Mouse (Mus musculus): ENCODE data around the gene Aif1. TPM values are rescaled to one million over a fixed set of nuclear protein-coding genes. Genes with fewer than 3 reads are reported as not detected.

Gene Aif1
- polyA plus RNA-seq, 1 experiment from 2014 or later = 14.8 TPM

DNA sequence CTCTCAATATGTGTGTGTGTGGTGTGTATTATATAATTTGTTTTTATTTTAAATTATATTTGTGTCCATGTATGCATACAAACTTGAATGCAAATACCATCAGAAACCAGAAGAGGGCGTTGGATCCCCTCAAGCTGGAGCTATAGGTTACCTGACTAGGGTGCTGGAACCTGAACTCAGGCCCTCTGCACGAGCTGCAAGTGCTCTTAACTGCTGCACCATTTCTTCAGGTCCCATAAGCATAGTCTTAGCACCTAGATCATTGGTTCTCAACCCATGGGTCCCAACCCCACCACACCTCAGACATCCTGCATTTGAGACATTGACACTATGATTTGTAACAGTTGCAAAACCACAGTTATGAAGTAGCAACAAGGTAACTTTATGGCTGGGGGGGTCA is 15.9 kb upstream of the Aif1 start:
- Histone ChIP-seq H3K4me1 (replicated peaks; ENCODE audit: insufficient read depth, low read length) (peaks cover 3% of the 10 kb centered on the region; the same call in 1 of the 2 replicates), H3K27me3 (ENCODE audit: insufficient read depth, low read length) (peaks cover 7% of the 10 kb centered on the region; the same call in 1 of the 2 replicates), H3K36me3 (ENCODE audit: insufficient read depth, low read length) (no peaks in the 10 kb centered on the region), H3K27ac (no peak overlapping the region), H3K9me3 (replicated peaks; ENCODE audit: low read length) (no peaks in the 10 kb centered on the region), H3K4me3 (replicated peaks; ENCODE audit: low read depth, low read length) (no peak overlapping the region), H3K4me2 (ENCODE audit: low read length) (no peak overlapping the region), H3K9ac (ENCODE audit: low read depth, low read length) (no peak overlapping the region)
- ATAC-seq (replicated peaks; ENCODE audit: low FRiP score, low read depth) (no peak), DNase-seq (ENCODE audit: low spot score) (no peak)
- TF ChIP-seq CTCF (IDR thresholded peaks at IDR 0.05; ENCODE audit: low read depth) = 0 out of 2 replicates have a peak, but pooled peaks have one; percentile 10
- 64% methylated on average over 2 of the region's 2 CpGs for WGBS

- no peak overlapping the region for H3K4me3 ChIP-seq (replicated peaks; ENCODE audit: low read depth, low read length)
- H3K4me1 ChIP-seq (replicated peaks; ENCODE audit: insufficient read depth, low read length) = no peaks in the 10 kb centered on the region; the same call in 1 of the 2 replicates
- H3K36me3 ChIP-seq (ENCODE audit: insufficient read depth, low read length) = no peaks in the 10 kb centered on the region
- DNase-seq (ENCODE audit: low spot score) (no peak), ATAC-seq (replicated peaks; ENCODE audit: low FRiP score, low read depth) (no peak)
- no peaks in the 10 kb centered on the region for H3K9me3 ChIP-seq (replicated peaks; ENCODE audit: low read length)
- no peak for TF ChIP-seq CTCF (IDR thresholded peaks at IDR 0.05; ENCODE audit: low read depth)
- no peak overlapping the region for H3K27ac ChIP-seq
- 77% methylated on average over 4 of the region's 4 CpGs for WGBS
- peaks cover 5% of the 10 kb centered on the region; the same call in 1 of the 2 replicates for H3K27me3 ChIP-seq (ENCODE audit: insufficient read depth, low read length)
- H3K9ac ChIP-seq (ENCODE audit: low read depth, low read length) = no peak overlapping the region
- H3K4me2 ChIP-seq (ENCODE audit: low read length) = no peak overlapping the region
These were observed 14.2 kb upstream of the Aif1 start for GRCm38 (mm10) chr17:35190096-35190495.

DNA sequence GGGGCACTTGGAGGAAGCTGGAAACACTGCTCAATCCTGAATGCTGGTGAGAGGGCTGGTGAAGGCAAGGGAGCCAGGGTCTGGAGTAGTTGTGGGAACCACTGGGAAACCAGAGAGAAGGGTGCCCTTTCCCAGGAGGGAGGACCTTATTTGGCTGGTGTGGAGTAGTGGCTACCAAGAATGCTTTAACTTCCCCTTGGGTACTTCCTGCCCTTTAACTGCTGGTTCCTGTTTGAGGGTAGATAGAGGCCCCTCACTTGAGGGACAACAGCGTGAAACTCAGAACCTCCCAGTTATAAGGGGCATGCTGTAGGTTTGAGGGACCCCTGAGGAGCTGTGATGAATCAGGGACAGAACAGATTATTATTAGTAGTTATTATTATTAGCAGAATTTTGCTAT is 13.3 kb upstream of the Aif1 start:
- H3K9ac ChIP-seq (ENCODE audit: low read depth, low read length) = no peak overlapping the region
- H3K27ac ChIP-seq = no peak overlapping the region
- DNase-seq (ENCODE audit: low spot score) (no peak), ATAC-seq (replicated peaks; ENCODE audit: low FRiP score, low read depth) (no peak)
- H3K4me3 ChIP-seq (replicated peaks; ENCODE audit: low read depth, low read length) = no peak overlapping the region
- H3K27me3 ChIP-seq (ENCODE audit: insufficient read depth, low read length) = no peaks in the 10 kb centered on the region
- no peaks in the 10 kb centered on the region for H3K9me3 ChIP-seq (replicated peaks; ENCODE audit: low read length)
- TF ChIP-seq CTCF (IDR thresholded peaks at IDR 0.05; ENCODE audit: low read depth) = no peak
- WGBS = 40% methylated on average over 1 of the region's 1 CpGs
- no peaks in the 10 kb centered on the region for H3K4me1 ChIP-seq (replicated peaks; ENCODE audit: insufficient read depth, low read length)
- no peaks in the 10 kb centered on the region for H3K36me3 ChIP-seq (ENCODE audit: insufficient read depth, low read length)
- H3K4me2 ChIP-seq (ENCODE audit: low read length) = no peak overlapping the region

DNA sequence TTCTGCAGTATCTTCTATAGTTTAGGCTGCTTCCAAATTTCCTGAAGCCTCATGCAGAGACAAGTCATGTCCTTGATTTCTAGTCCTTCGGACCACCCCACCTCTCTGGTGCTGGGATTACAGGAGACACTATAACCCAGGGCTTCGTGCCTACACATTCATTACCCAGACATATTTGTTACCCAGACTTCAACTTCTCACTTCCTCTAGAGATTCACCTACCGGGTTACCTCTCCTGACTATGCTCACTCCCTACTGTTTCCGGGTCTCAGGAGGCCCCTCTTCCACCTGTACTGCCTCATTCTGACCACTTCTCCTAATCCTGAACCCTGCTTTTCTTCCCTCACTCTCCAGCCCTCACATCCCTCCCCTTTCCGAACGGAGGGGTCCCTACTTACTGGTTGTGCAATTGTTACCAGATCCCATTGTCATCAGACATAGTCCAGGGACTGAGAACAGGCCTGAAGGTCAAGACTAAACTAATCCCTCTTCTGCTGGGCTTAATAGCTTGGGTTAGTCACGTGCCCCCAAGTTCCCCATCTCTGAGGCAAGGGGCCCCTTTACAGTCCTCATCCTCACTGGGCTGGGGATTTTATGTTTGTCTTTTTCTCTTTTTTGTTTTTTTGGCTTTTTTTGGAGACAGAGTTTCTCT is 12.2 kb upstream of the Aif1 start, which contains the start of gene Lst1:
Gene Lst1 (minus strand): TSS at position 481 of the 652 bp plus-strand sequence.
- Histone ChIP-seq H3K27ac (no peak within 1 kb of the TSS), H3K27me3 (ENCODE audit: insufficient read depth, low read length) (no peaks in the 10 kb centered on the region), H3K9ac (ENCODE audit: low read depth, low read length) (no peak within 1 kb of the TSS), H3K36me3 (ENCODE audit: insufficient read depth, low read length) (no peaks in the 10 kb centered on the region), H3K4me3 (replicated peaks; ENCODE audit: low read depth, low read length) (no peak within 1 kb of the TSS), H3K4me2 (ENCODE audit: low read length) (no peak within 1 kb of the TSS), H3K4me1 (replicated peaks; ENCODE audit: insufficient read depth, low read length) (no peaks in the 10 kb centered on the region), H3K9me3 (replicated peaks; ENCODE audit: low read length) (no peaks in the 10 kb centered on the region)
- no peak for DNase-seq (ENCODE audit: low spot score)
- ATAC-seq (replicated peaks; ENCODE audit: low FRiP score, low read depth) = no peak
- WGBS = 75% methylated on average over 7 of the region's 7 CpGs
- TF ChIP-seq CTCF (IDR thresholded peaks at IDR 0.05; ENCODE audit: low read depth) = no peak

GRCm38 (mm10) chr17:35187345-35187744 is 11.5 kb upstream of the Aif1 start:
- no peak for TF ChIP-seq CTCF (IDR thresholded peaks at IDR 0.05; ENCODE audit: low read depth)

DNA sequence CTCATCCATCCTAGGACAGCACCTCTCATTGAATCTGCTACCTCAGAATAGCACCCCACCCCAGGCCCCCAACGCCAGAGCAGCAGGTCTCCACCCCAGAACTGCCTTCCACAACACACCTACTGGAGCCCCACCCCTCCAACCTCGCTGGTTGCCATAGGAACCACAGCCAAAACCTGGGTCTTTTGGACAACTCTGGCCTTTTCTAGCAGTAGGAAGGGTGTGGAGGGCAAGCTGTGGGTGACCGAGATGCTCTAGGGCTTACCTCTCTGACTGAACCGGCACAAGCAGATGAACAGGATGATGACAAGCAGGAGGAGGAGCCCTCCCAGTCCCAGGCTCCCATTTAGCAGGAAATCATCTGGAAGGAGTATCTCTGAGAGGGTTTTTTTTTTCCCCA is 10.8 kb upstream of the Aif1 start:
- 0 out of 2 replicates have a peak overlapping the region, but pooled peaks have one; percentile 51 for H3K9ac ChIP-seq (ENCODE audit: low read depth, low read length)
- peak overlapping the region; percentile 72 for H3K27ac ChIP-seq
- no peaks in the 10 kb centered on the region for H3K36me3 ChIP-seq (ENCODE audit: insufficient read depth, low read length)
- peak; percentile 46 for DNase-seq (ENCODE audit: low spot score)
- peak overlapping the region; percentile 59 for H3K4me2 ChIP-seq (ENCODE audit: low read length)
- H3K4me3 ChIP-seq (replicated peaks; ENCODE audit: low read depth, low read length) = peak overlapping the region; percentile 44
- H3K9me3 ChIP-seq (replicated peaks; ENCODE audit: low read length) = no peaks in the 10 kb centered on the region
- H3K4me1 ChIP-seq (replicated peaks; ENCODE audit: insufficient read depth, low read length) = no peaks in the 10 kb centered on the region
- peak; percentile 59; the same call in 1 of the 2 replicates for ATAC-seq (replicated peaks; ENCODE audit: low FRiP score, low read depth)
- no peaks in the 10 kb centered on the region for H3K27me3 ChIP-seq (ENCODE audit: insufficient read depth, low read length)
- no peak for TF ChIP-seq CTCF (IDR thresholded peaks at IDR 0.05; ENCODE audit: low read depth)
- WGBS = 1% methylated on average over 4 of the region's 4 CpGs

More at GRCm38 (mm10) chr17:35187345-35187744, 11.5 kb upstream of the Aif1 start:
- Histone ChIP-seq H3K9me3 (replicated peaks; ENCODE audit: low read length) (no peaks in the 10 kb centered on the region), H3K27ac (no peak overlapping the region), H3K4me2 (ENCODE audit: low read length) (no peak overlapping the region), H3K36me3 (ENCODE audit: insufficient read depth, low read length) (no peaks in the 10 kb centered on the region), H3K9ac (ENCODE audit: low read depth, low read length) (no peak overlapping the region), H3K4me3 (replicated peaks; ENCODE audit: low read depth, low read length) (no peak overlapping the region), H3K4me1 (replicated peaks; ENCODE audit: insufficient read depth, low read length) (no peaks in the 10 kb centered on the region), H3K27me3 (ENCODE audit: insufficient read depth, low read length) (no peaks in the 10 kb centered on the region)
- ATAC-seq (replicated peaks; ENCODE audit: low FRiP score, low read depth) = no peak
- no peak for DNase-seq (ENCODE audit: low spot score)
- WGBS = 61% methylated on average over 4 of the region's 4 CpGs

Measured in kidney, postnatal 0 days (tissue).